Comparison of ENCODE assay signal across 9 mouse cellular contexts in genomic region chr13:33013271-33013670, GRCm38 (mm10). TPM values are rescaled to one million over a fixed set of nuclear protein-coding genes. Genes with fewer than 3 reads are reported as not detected.
"Had no signal": no experiment of that assay in that cellular context is flagged by ENCODE, and none has a peak within 500 bp of the region (broad histone marks: within the 10 kb centered on the region; RNA-seq: fewer than 3 reads in every experiment).

No protein-coding gene starts in this region.

- DNase-seq: liver, postnatal 0 days; lung, adult 2 months; lung, postnatal 10 days; lung, postnatal 36 days; right cerebral cortex, postnatal 14 days; thymus, adult 2 months; thymus, postnatal 25 days; thymus, postnatal 4 days had no signal

RNA-seq across cellular contexts. Expression of gene Serpinb9b, which starts 13.9 kb away (rescaled TPM):
- total RNA-seq: megakaryocyte progenitor cell, adult 5-6 weeks had no signal
